ENCODE assay signal across 19 mouse cellular contexts in genomic region chr1:20993690-20994089, GRCm38 (mm10).
"Had no signal": no experiment of that assay in that cellular context is flagged by ENCODE, and none has a peak within 500 bp of the region (broad histone marks: within the 10 kb centered on the region; RNA-seq: fewer than 3 reads in every experiment).

No protein-coding gene starts in this region.

- H3K9ac ChIP-seq: liver, embryonic 13.5 days; neural tube, embryonic 12.5 days; neural tube, embryonic 15.5 days had no signal

- H3K4me2 ChIP-seq: liver, embryonic 13.5 days; midbrain, embryonic 11.5 days; neural tube, embryonic 12.5 days; neural tube, embryonic 15.5 days had no signal

- H3K36me3 ChIP-seq: liver, embryonic 13.5 days; neural tube, embryonic 12.5 days; neural tube, embryonic 15.5 days had no signal

- H3K27ac ChIP-seq: kidney, postnatal 0 days; layer of hippocampus, adult 2 months; left cerebral cortex, adult 2 months; liver, embryonic 13.5 days; neural tube, embryonic 12.5 days; neural tube, embryonic 15.5 days; stomach, postnatal 0 days had no signal

- H3K9me3 ChIP-seq: liver, embryonic 13.5 days; neural tube, embryonic 12.5 days; neural tube, embryonic 15.5 days had no signal

- H3K27me3 ChIP-seq: liver, embryonic 13.5 days; megakaryocyte, embryonic 14.5 days; neural tube, embryonic 12.5 days; neural tube, embryonic 15.5 days had no signal

- DNase-seq: kidney, adult 2 months; layer of hippocampus, adult 9-11 months; liver, embryonic 13.5 days; lung, adult 2 months; lung, postnatal 14 days; lung, postnatal 4 days; midbrain, embryonic 14.5 days; right cerebral cortex, adult 18-20 months; right cerebral cortex, postnatal 14 days; right cerebral cortex, postnatal 4 days had no signal

- ATAC-seq: intestine, postnatal 0 days had no signal

- H3K4me3 ChIP-seq: layer of hippocampus, adult 2 months; left cerebral cortex, adult 2 months; liver, embryonic 13.5 days; megakaryocyte, embryonic 14.5 days; neural tube, embryonic 12.5 days; neural tube, embryonic 15.5 days had no signal
